Mouse (Mus musculus): Measurements from ENCODE around the gene Orm1. TPM values are rescaled to one million over a fixed set of nuclear protein-coding genes. Genes with fewer than 3 reads are reported as not detected.

The Orm1 gene
- polyA plus RNA-seq, 1 experiment from 2014 or later, result not detected

DNA sequence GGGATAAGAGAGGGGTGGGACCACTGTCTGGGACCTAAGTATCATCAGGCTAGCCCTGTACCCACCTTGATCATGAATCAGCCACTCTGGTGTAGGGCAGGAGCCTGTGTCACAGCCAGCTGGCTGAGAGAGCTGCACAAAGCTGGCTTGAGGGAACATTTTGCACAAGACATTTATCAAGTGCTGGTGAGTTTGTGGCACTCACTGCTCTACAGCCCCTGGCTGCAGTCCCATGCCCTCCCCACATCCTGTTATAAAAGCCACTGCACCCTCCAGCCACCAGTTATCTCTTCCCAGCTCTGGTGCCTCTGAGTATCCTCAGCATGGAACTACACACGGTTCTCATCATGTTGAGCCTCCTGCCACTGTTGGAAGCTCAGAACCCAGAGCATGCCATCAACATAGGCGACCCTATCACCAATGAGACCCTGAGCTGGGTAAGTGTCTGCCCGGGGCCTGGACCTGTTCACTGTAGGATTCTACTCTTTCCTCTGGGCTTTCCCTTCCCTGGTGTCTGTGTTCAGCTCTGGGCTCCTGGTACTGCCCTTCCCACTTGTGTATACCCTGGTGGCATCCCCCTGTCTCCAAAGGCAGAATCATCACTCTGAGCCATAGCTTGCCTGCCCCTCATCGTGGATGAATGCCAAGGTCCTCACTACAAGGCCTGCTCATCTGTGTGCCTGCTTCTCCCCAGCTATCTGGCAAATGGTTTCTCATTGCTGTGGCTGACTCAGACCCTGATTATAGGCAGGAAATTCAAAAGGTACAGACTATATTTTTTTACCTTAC, 11.7 kb downstream of the Orm1 start, which contains the start of gene Orm3:
Gene Orm3, plus strand, starts transcription at position 286 of the 789 bp plus-strand sequence.
- no peaks in the 10 kb centered on the region for H3K36me3 ChIP-seq (ENCODE audit: control insufficient read depth, insufficient read depth, low read length)
- ATAC-seq (ENCODE audit: insufficient number of reproducible peaks, insufficient read depth, low FRiP score, low read depth), result no peak; the same call in 1 of the 2 replicates
- H3K9me3 ChIP-seq (ENCODE audit: control insufficient read depth, low read length), result no peaks in the 10 kb centered on the region
- H3K4me1 ChIP-seq (ENCODE audit: control insufficient read depth in 2 of 2, insufficient read depth in 2 of 2, low read length in 2 of 2), result peaks cover 4 to 9% of the 10 kb centered on the region in 2 experiments; a peak in 2 of 4 replicates
- no peaks in the 10 kb centered on the region for H3K27me3 ChIP-seq (ENCODE audit: control insufficient read depth, insufficient read depth, low read length)
- WGBS, result 56% methylated on average over 4 of the region's 4 CpGs
- H3K9ac ChIP-seq (ENCODE audit: low read length), result no peak within 1 kb of the TSS
- no peak within 1 kb of the TSS for H3K27ac ChIP-seq (replicated peaks in 1 of 2; ENCODE audit: control insufficient read depth in 1 of 2, insufficient read depth in 1 of 2, low read depth in 2 of 2, low read length in 2 of 2)
- no peak within 1 kb of the TSS for H3K4me2 ChIP-seq (ENCODE audit: low read length)
- no peak within 1 kb of the TSS for H3K4me3 ChIP-seq (ENCODE audit: control insufficient read depth in 1 of 2, insufficient read depth in 1 of 2, low read depth in 1 of 2, low read length in 2 of 2)

- Histone ChIP-seq H3K9ac (ENCODE audit: low read length) (no peak overlapping the region), H3K4me3 (ENCODE audit: control insufficient read depth in 1 of 2, insufficient read depth in 1 of 2, low read depth in 1 of 2, low read length in 2 of 2) (no peak overlapping the region), H3K36me3 (ENCODE audit: control insufficient read depth, insufficient read depth, low read length) (no peaks in the 10 kb centered on the region), H3K4me2 (ENCODE audit: low read length) (no peak overlapping the region), H3K9me3 (ENCODE audit: control insufficient read depth, low read length) (no peaks in the 10 kb centered on the region), H3K27me3 (ENCODE audit: control insufficient read depth, insufficient read depth, low read length) (no peaks in the 10 kb centered on the region), H3K4me1 (ENCODE audit: control insufficient read depth in 2 of 2, insufficient read depth in 2 of 2, low read length in 2 of 2) (peaks cover 4 to 9% of the 10 kb centered on the region in 2 experiments; a peak in 2 of 4 replicates), H3K27ac (replicated peaks in 1 of 2; ENCODE audit: control insufficient read depth in 1 of 2, insufficient read depth in 1 of 2, low read depth in 2 of 2, low read length in 2 of 2) (no peak overlapping the region)
- 63% methylated on average over 2 of the region's 2 CpGs for WGBS
- no peak for ATAC-seq (ENCODE audit: insufficient number of reproducible peaks, insufficient read depth, low FRiP score, low read depth)
These were observed 12.7 kb downstream of the Orm1 start for GRCm38 (mm10) chr4:63356981-63357570.

- WGBS, result 59% methylated on average over 6 of the region's 6 CpGs
- Histone ChIP-seq H3K9ac (ENCODE audit: low read length) (no peak overlapping the region), H3K4me1 (ENCODE audit: control insufficient read depth in 2 of 2, insufficient read depth in 2 of 2, low read length in 2 of 2) (peaks cover 4 to 9% of the 10 kb centered on the region in 2 experiments; a peak in 2 of 4 replicates), H3K4me2 (ENCODE audit: low read length) (no peak overlapping the region), H3K9me3 (ENCODE audit: control insufficient read depth, low read length) (no peaks in the 10 kb centered on the region), H3K27ac (replicated peaks in 1 of 2; ENCODE audit: control insufficient read depth in 1 of 2, insufficient read depth in 1 of 2, low read depth in 2 of 2, low read length in 2 of 2) (no peak overlapping the region), H3K27me3 (ENCODE audit: control insufficient read depth, insufficient read depth, low read length) (no peaks in the 10 kb centered on the region), H3K36me3 (ENCODE audit: control insufficient read depth, insufficient read depth, low read length) (no peaks in the 10 kb centered on the region), H3K4me3 (ENCODE audit: control insufficient read depth in 1 of 2, insufficient read depth in 1 of 2, low read depth in 1 of 2, low read length in 2 of 2) (no peak overlapping the region)
- ATAC-seq (ENCODE audit: insufficient number of reproducible peaks, insufficient read depth, low FRiP score, low read depth), result no peak
These were observed 15.5 kb downstream of the Orm1 start for GRCm38 (mm10) chr4:63359861-63360260.

DNA sequence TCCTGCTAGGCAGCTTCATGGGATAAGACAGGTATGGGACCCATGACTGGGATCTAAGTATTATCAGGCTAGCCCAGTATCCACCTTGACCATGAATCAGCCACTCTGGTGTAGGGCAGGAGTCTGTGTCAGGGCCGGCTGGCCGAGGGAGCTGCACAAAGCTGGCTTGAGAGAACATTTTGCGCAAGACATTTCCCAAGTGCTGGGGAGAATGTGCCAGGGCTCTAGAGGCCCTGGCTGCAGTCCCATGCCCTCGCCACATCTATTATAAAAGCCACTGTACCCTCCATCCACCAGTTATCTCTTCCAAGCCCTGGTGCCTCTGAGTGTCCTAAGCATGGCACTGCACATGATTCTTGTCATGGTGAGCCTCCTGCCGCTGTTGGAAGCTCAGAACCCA, 17.8 kb downstream of the Orm1 start, which contains the start of gene Orm2:
Gene Orm2, plus strand, starts transcription at position 300 of the 400 bp plus-strand sequence.
- no peak within 1 kb of the TSS for H3K27ac ChIP-seq (replicated peaks in 1 of 2; ENCODE audit: control insufficient read depth in 1 of 2, insufficient read depth in 1 of 2, low read depth in 2 of 2, low read length in 2 of 2)
- no peak within 1 kb of the TSS for H3K4me2 ChIP-seq (ENCODE audit: low read length)
- WGBS, result 78% methylated on average over 5 of the region's 5 CpGs
- no peaks in the 10 kb centered on the region for H3K27me3 ChIP-seq (ENCODE audit: control insufficient read depth, insufficient read depth, low read length)
- H3K36me3 ChIP-seq (ENCODE audit: control insufficient read depth, insufficient read depth, low read length), result no peaks in the 10 kb centered on the region
- ATAC-seq (ENCODE audit: insufficient number of reproducible peaks, insufficient read depth, low FRiP score, low read depth), result no peak
- no peaks in the 10 kb centered on the region for H3K9me3 ChIP-seq (ENCODE audit: control insufficient read depth, low read length)
- no peak within 1 kb of the TSS for H3K9ac ChIP-seq (ENCODE audit: low read length)
- H3K4me1 ChIP-seq (ENCODE audit: control insufficient read depth in 2 of 2, insufficient read depth in 2 of 2, low read length in 2 of 2), result no peaks in the 10 kb centered on the region
- H3K4me3 ChIP-seq (ENCODE audit: control insufficient read depth in 1 of 2, insufficient read depth in 1 of 2, low read depth in 1 of 2, low read length in 2 of 2), result no peak within 1 kb of the TSS

DNA sequence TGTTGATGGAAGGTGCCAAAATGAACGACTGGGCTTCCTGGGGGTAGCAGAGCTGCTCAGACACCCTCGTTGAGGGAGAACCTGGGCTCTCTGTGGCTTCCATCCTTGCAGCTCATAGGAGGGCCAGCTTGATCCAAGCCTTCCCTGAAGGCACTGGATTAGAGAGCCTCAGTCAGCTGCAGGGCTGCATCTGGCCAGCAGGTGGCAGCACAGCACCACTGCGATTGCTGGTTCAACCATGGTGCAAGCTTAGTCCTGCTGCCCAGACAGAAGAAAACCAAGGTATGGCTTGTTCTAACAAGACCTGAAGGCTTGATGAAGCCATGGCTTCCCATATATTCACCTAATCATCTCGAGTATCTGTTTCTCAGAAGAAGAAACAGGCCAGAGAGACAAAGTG, 24.2 kb downstream of the Orm1 start:
- 11% methylated on average over 4 of the region's 4 CpGs for WGBS
- Histone ChIP-seq H3K27me3 (ENCODE audit: control insufficient read depth, insufficient read depth, low read length) (peaks cover 6% of the 10 kb centered on the region; the same call in 1 of the 2 replicates), H3K4me2 (ENCODE audit: low read length) (no peak overlapping the region), H3K9ac (ENCODE audit: low read length) (no peak overlapping the region), H3K27ac (replicated peaks in 1 of 2; ENCODE audit: control insufficient read depth in 1 of 2, insufficient read depth in 1 of 2, low read depth in 2 of 2, low read length in 2 of 2) (no peak overlapping the region), H3K4me3 (ENCODE audit: control insufficient read depth in 1 of 2, insufficient read depth in 1 of 2, low read depth in 1 of 2, low read length in 2 of 2) (no peak overlapping the region), H3K4me1 (ENCODE audit: control insufficient read depth in 2 of 2, insufficient read depth in 2 of 2, low read length in 2 of 2) (no peaks in the 10 kb centered on the region), H3K9me3 (ENCODE audit: control insufficient read depth, low read length) (no peaks in the 10 kb centered on the region), H3K36me3 (ENCODE audit: control insufficient read depth, insufficient read depth, low read length) (peaks cover 17% of the 10 kb centered on the region)
- ATAC-seq (ENCODE audit: insufficient number of reproducible peaks, insufficient read depth, low FRiP score, low read depth), result no peak

DNA sequence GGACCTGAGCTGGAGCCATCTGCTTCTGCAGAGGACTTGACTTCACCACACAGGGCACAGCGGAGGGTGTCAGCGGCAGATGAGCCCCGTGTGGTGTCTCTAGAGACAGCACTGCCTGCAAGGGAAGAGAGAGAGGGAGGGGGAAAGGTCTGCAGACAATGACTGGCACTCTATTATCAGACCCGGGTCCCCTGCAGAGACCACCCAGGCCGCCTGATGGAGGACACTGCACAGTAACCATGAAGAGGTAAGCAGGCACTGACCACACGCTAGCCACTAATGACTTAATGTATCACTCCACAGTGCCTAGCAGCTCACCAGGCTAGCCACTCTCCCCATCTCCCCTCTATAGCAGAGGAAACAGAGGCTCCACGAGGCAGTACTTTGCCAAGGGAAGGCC, 26.5 kb downstream of the Orm1 start:
- WGBS, result 35% methylated on average over 7 of the region's 7 CpGs
- ATAC-seq (ENCODE audit: insufficient number of reproducible peaks, insufficient read depth, low FRiP score, low read depth), result no peak

GRCm38 (mm10) chr4:63371890-63372289, 27.5 kb downstream of the Orm1 start:
- H3K9ac ChIP-seq (ENCODE audit: low read length), result no peak overlapping the region
- peaks cover 6% of the 10 kb centered on the region; the same call in 1 of the 2 replicates for H3K27me3 ChIP-seq (ENCODE audit: control insufficient read depth, insufficient read depth, low read length)
- H3K27ac ChIP-seq (replicated peaks in 1 of 2; ENCODE audit: control insufficient read depth in 1 of 2, insufficient read depth in 1 of 2, low read depth in 2 of 2, low read length in 2 of 2), result no peak overlapping the region
- H3K36me3 ChIP-seq (ENCODE audit: control insufficient read depth, insufficient read depth, low read length), result peaks cover 22% of the 10 kb centered on the region
- no peak overlapping the region for H3K4me2 ChIP-seq (ENCODE audit: low read length)
- no peaks in the 10 kb centered on the region for H3K4me1 ChIP-seq (ENCODE audit: control insufficient read depth in 2 of 2, insufficient read depth in 2 of 2, low read length in 2 of 2)
- no peak overlapping the region for H3K4me3 ChIP-seq (ENCODE audit: control insufficient read depth in 1 of 2, insufficient read depth in 1 of 2, low read depth in 1 of 2, low read length in 2 of 2)
- ATAC-seq (ENCODE audit: insufficient number of reproducible peaks, insufficient read depth, low FRiP score, low read depth), result no peak
- H3K9me3 ChIP-seq (ENCODE audit: control insufficient read depth, low read length), result no peaks in the 10 kb centered on the region
- 51% methylated on average over 3 of the region's 3 CpGs for WGBS

More for the DNA sequence above, 26.5 kb downstream of the Orm1 start:
- Histone ChIP-seq H3K4me3 (ENCODE audit: control insufficient read depth in 1 of 2, insufficient read depth in 1 of 2, low read depth in 1 of 2, low read length in 2 of 2) (no peak overlapping the region), H3K4me2 (ENCODE audit: low read length) (no peak overlapping the region), H3K27me3 (ENCODE audit: control insufficient read depth, insufficient read depth, low read length) (peaks cover 6% of the 10 kb centered on the region; the same call in 1 of the 2 replicates), H3K9ac (ENCODE audit: low read length) (no peak overlapping the region), H3K36me3 (ENCODE audit: control insufficient read depth, insufficient read depth, low read length) (peaks cover 22% of the 10 kb centered on the region), H3K4me1 (ENCODE audit: control insufficient read depth in 2 of 2, insufficient read depth in 2 of 2, low read length in 2 of 2) (no peaks in the 10 kb centered on the region), H3K27ac (replicated peaks in 1 of 2; ENCODE audit: control insufficient read depth in 1 of 2, insufficient read depth in 1 of 2, low read depth in 2 of 2, low read length in 2 of 2) (no peak overlapping the region), H3K9me3 (ENCODE audit: control insufficient read depth, low read length) (no peaks in the 10 kb centered on the region)

All from heart, embryonic 14.5 days (tissue).